Mouse (Mus musculus): ENCODE results near the gene Nek7. TPM values are rescaled to one million over a fixed set of nuclear protein-coding genes. Genes with fewer than 3 reads are reported as not detected.
A peak's percentile ranks its signal among the peaks of the same experiment; 100 is the strongest.

The Nek7 gene
- total and polyA plus RNA-seq, 3 experiments = 29.1 to 75.1 (median 63.7) TPM

GRCm38 (mm10) chr1:138558342-138558741 is 61.6 kb downstream of the Nek7 start:
- DNase-seq (ENCODE audit: extremely low read depth) = peak; percentile 61
- no peak overlapping the region for H3K9ac ChIP-seq (ENCODE audit: insufficient read depth, low read depth)
- peaks cover 48% of the 10 kb centered on the region for H3K79me2 ChIP-seq (replicated peaks; ENCODE audit: control insufficient read depth, extremely low read depth, insufficient read depth, poor library complexity, severe bottlenecking)
- in situ Hi-C loops (cut with MboI; ENCODE audit: low pct_ligation_motif_present, low pct_unique_long_range_greater_than_20kb, low sequenced_read_pairs) = no loop called here
- peaks cover 26 to 53% of the 10 kb centered on the region in 2 experiments for H3K36me3 ChIP-seq (replicated peaks in 1 of 2; ENCODE audit: control insufficient read depth in 1 of 2, insufficient read depth in 1 of 2, low read length in 1 of 2)
- dilution Hi-C loops (cut with MboI; ENCODE audit: extremely low pct_ligation_motif_present, extremely low pct_unique_long_range_greater_than_20kb, low sequenced_read_pairs) = no loop called here
- H3K27me3 ChIP-seq (replicated peaks) = no peaks in the 10 kb centered on the region
- H3K4me1 ChIP-seq (ENCODE audit: control insufficient read depth in 1 of 2, insufficient read depth in 2 of 2) = peaks cover 5 to 37% of the 10 kb centered on the region in 2 experiments
- H3K4me3 ChIP-seq (replicated peaks in 1 of 3; ENCODE audit: low read depth in 2 of 3, low read length in 2 of 3, poor library complexity in 1 of 3) = no peak overlapping the region
- TF ChIP-seq JUND (conservative IDR thresholded peaks at IDR 0.05; ENCODE audit: low read depth, low read length) = no peak
- TF ChIP-seq SMC3 (IDR thresholded peaks at IDR 0.05; ENCODE audit: low read depth, low read length) = peak; percentile 91
- TF ChIP-seq POLR2AphosphoS2 (IDR thresholded peaks at IDR 0.05; ENCODE audit: low read depth, low read length) = no peak
- TF ChIP-seq ZMIZ1 (IDR thresholded peaks at IDR 0.05; ENCODE audit: low read depth, low read length) = no peak
- TF ChIP-seq RAD21 (IDR thresholded peaks at IDR 0.05; ENCODE audit: low read depth, low read length) = peak; percentile 78
- no peak for TF ChIP-seq MYC (IDR thresholded peaks at IDR 0.05; ENCODE audit: low read depth, low read length)
- peak; percentile 20; the same call in 1 of the 2 replicates for TF ChIP-seq IRF4 (IDR thresholded peaks at IDR 0.05; ENCODE audit: low read depth, low read length)
- TF ChIP-seq MXI1 (IDR thresholded peaks at IDR 0.05; ENCODE audit: low read depth, low read length) = no peak
- no peak for TF ChIP-seq GABPA (IDR thresholded peaks at IDR 0.05; ENCODE audit: insufficient replicate concordance, low read depth, low read length)
- no peak for TF ChIP-seq BHLHE40 (IDR thresholded peaks at IDR 0.05; ENCODE audit: low read depth, low read length)
- no peak for TF ChIP-seq NRF1 (IDR thresholded peaks at IDR 0.05; ENCODE audit: low read depth, low read length)
- TF ChIP-seq CHD2 (IDR thresholded peaks at IDR 0.05; ENCODE audit: low read length) = no peak
- TF ChIP-seq ZC3H11A (IDR thresholded peaks at IDR 0.05; ENCODE audit: low read depth, low read length) = peak; percentile 35; the same call in 1 of the 2 replicates
- TF ChIP-seq CTCF (conservative IDR thresholded peaks at IDR 0.05 in 1 of 2, IDR thresholded peaks at IDR 0.05 in 1 of 2; ENCODE audit: low read depth in 2 of 2, low read length in 2 of 2) = peak; percentile 34 to 87; a peak in 3 of 4 replicates
- no peak for TF ChIP-seq UBTF (IDR thresholded peaks at IDR 0.05; ENCODE audit: low read depth, low read length)
- no peak for TF ChIP-seq POLR2A (IDR thresholded peaks at IDR 0.05; ENCODE audit: low read depth, low read length)
- H3K4me2 ChIP-seq (ENCODE audit: insufficient read depth, low read depth, poor library complexity, severe bottlenecking) = no peak overlapping the region
- H3K9me3 ChIP-seq (replicated peaks; ENCODE audit: low read length) = peaks cover 7% of the 10 kb centered on the region
- 0 out of 2 replicates have a peak overlapping the region, but pooled peaks have one; percentile 26 for H3K27ac ChIP-seq (ENCODE audit: insufficient read depth, low read depth)

GRCm38 (mm10) chr1:138554926-138555325 is 65.0 kb downstream of the Nek7 start:
- peaks cover 5 to 32% of the 10 kb centered on the region in 2 experiments for H3K4me1 ChIP-seq (ENCODE audit: control insufficient read depth in 1 of 2, insufficient read depth in 2 of 2)
- in situ Hi-C loops (cut with MboI; ENCODE audit: low pct_ligation_motif_present, low pct_unique_long_range_greater_than_20kb, low sequenced_read_pairs) = no loop called here
- dilution Hi-C loops (cut with MboI; ENCODE audit: extremely low pct_ligation_motif_present, extremely low pct_unique_long_range_greater_than_20kb, low sequenced_read_pairs) = no loop called here
- no peak for TF ChIP-seq UBTF (IDR thresholded peaks at IDR 0.05; ENCODE audit: low read depth, low read length)
- no peak for TF ChIP-seq CHD1 (IDR thresholded peaks at IDR 0.05; ENCODE audit: low read depth, low read length)
- TF ChIP-seq JUN (IDR thresholded peaks at IDR 0.05; ENCODE audit: insufficient read depth, low read depth, low read length) = no peak
- TF ChIP-seq ZC3H11A (IDR thresholded peaks at IDR 0.05; ENCODE audit: low read depth, low read length) = no peak
- no peak for TF ChIP-seq ZNF384 (IDR thresholded peaks at IDR 0.05; ENCODE audit: low read depth, low read length)
- TF ChIP-seq ZMIZ1 (IDR thresholded peaks at IDR 0.05; ENCODE audit: low read depth, low read length) = no peak
- TF ChIP-seq MXI1 (IDR thresholded peaks at IDR 0.05; ENCODE audit: low read depth, low read length) = no peak
- TF ChIP-seq GABPA (IDR thresholded peaks at IDR 0.05; ENCODE audit: insufficient replicate concordance, low read depth, low read length) = no peak
- TF ChIP-seq KAT2A (IDR thresholded peaks at IDR 0.05; ENCODE audit: insufficient replicate concordance, low read length) = no peak
- no peak for TF ChIP-seq JUND (conservative IDR thresholded peaks at IDR 0.05; ENCODE audit: low read depth, low read length)
- TF ChIP-seq MAX (IDR thresholded peaks at IDR 0.05; ENCODE audit: low read length) = no peak
- no peak for TF ChIP-seq MYC (IDR thresholded peaks at IDR 0.05; ENCODE audit: low read depth, low read length)
- no peak for TF ChIP-seq CTCF (conservative IDR thresholded peaks at IDR 0.05 in 1 of 2, IDR thresholded peaks at IDR 0.05 in 1 of 2; ENCODE audit: low read depth in 2 of 2, low read length in 2 of 2)
- no peak for TF ChIP-seq ETS1 (conservative IDR thresholded peaks at IDR 0.05; ENCODE audit: low read depth, low read length)
- TF ChIP-seq ZKSCAN1 (IDR thresholded peaks at IDR 0.05; ENCODE audit: borderline replicate concordance, low read depth, low read length) = no peak
- TF ChIP-seq NELFE (IDR thresholded peaks at IDR 0.05; ENCODE audit: low read depth, low read length) = no peak
- DNase-seq (ENCODE audit: extremely low read depth) = no peak
- H3K9ac ChIP-seq (ENCODE audit: insufficient read depth, low read depth) = no peak overlapping the region
- H3K4me2 ChIP-seq (ENCODE audit: insufficient read depth, low read depth, poor library complexity, severe bottlenecking) = no peak overlapping the region
- H3K4me3 ChIP-seq (replicated peaks in 1 of 3; ENCODE audit: low read depth in 2 of 3, low read length in 2 of 3, poor library complexity in 1 of 3) = no peak overlapping the region
- no peak overlapping the region for H3K27ac ChIP-seq (ENCODE audit: insufficient read depth, low read depth)
- peaks cover 23 to 60% of the 10 kb centered on the region in 2 experiments for H3K36me3 ChIP-seq (replicated peaks in 1 of 2; ENCODE audit: control insufficient read depth in 1 of 2, insufficient read depth in 1 of 2, low read length in 1 of 2)
- H3K79me2 ChIP-seq (replicated peaks; ENCODE audit: control insufficient read depth, extremely low read depth, insufficient read depth, poor library complexity, severe bottlenecking) = peaks cover 45% of the 10 kb centered on the region
- H3K27me3 ChIP-seq (replicated peaks) = no peaks in the 10 kb centered on the region
- peaks cover 7% of the 10 kb centered on the region for H3K9me3 ChIP-seq (replicated peaks; ENCODE audit: low read length)

Data from CH12.LX (cell line).